Mouse (Mus musculus) liver, embryonic 13.5 days (tissue): ENCODE measurements around the gene Acacb. TPM values are rescaled to one million over a fixed set of nuclear protein-coding genes. Genes with fewer than 3 reads are reported as not detected.
A peak's percentile ranks its signal among the peaks of the same experiment; 100 is the strongest.

ENCODE experiments used
- ATAC-seq: fragments of 200-750 bp; cut with Nextera tagmentation; 2 replicates; pipeline ENCODE4 v1.8.0; 2017; ENCODE audit warnings: low read depth, mild to moderate bottlenecking, moderate number of reproducible peaks, moderate library complexity
- DNase-seq: peaks from one replicate; pipeline ENCODE4 v3.0.0; 2022
- H3K27ac ChIP-seq: fragments of 300-500 bp; sonication (generic); 2 replicates; pipeline ENCODE4 v1.5.1; 2015; ENCODE audit warnings: moderate library complexity, mild to moderate bottlenecking, inconsistent platforms
- H3K27me3 ChIP-seq: fragments of 300-500 bp; sonication (generic); 2 replicates; pipeline ENCODE4 v1.6.1; 2015; ENCODE audit warnings: mild to moderate bottlenecking, inconsistent platforms
- H3K36me3 ChIP-seq: fragments of 300-500 bp; sonication (generic); 2 replicates; pipeline ENCODE4 v1.6.1; 2015; ENCODE audit warnings: mild to moderate bottlenecking, inconsistent platforms
- H3K4me1 ChIP-seq: fragments of 300-500 bp; sonication (generic); replicated peaks from 2 replicates; pipeline ENCODE4 v1.6.1; 2015; ENCODE audit warnings: inconsistent platforms
- H3K4me2 ChIP-seq: fragments of 300-500 bp; sonication (generic); 2 replicates; pipeline ENCODE4 v1.6.1; 2015; ENCODE audit warnings: inconsistent platforms, mild to moderate bottlenecking, moderate library complexity
- H3K4me3 ChIP-seq: fragments of 300-500 bp; sonication (generic); replicated peaks from 2 replicates; pipeline ENCODE4 v1.5.1; 2015; ENCODE audit warnings: mild to moderate bottlenecking, inconsistent platforms
- H3K9ac ChIP-seq: fragments of 300-500 bp; sonication (generic); 2 replicates; pipeline ENCODE4 v1.6.1; 2015; ENCODE audit warnings: mild to moderate bottlenecking, inconsistent platforms
- H3K9me3 ChIP-seq: fragments of 300-500 bp; sonication (generic); replicated peaks from 2 replicates; pipeline ENCODE4 v1.6.1; 2016; ENCODE audit warnings: inconsistent platforms
- WGBS: fragments of 180-500 bp; shearing (Covaris S2); methylation state at CpG from one replicate; pipeline ENCODE4 v1.1.7; 2015; ENCODE audit not compliant: insufficient replicate concordance; 5-methylcytosine and 5-hydroxymethylcytosine counted together
- polyA plus RNA-seq: library from polyadenylated mRNA; unstranded; fragments of >200 nt; fragmentation: Nextera tagmentation; extraction: Ambion mirVana; gene quantifications from 2 replicates; pipeline ENCODE4 v1.2.1, GENCODE M21; 2015

The Acacb gene
- polyA plus RNA-seq = 0.28 and 0.56 TPM in 2 replicates

DNA sequence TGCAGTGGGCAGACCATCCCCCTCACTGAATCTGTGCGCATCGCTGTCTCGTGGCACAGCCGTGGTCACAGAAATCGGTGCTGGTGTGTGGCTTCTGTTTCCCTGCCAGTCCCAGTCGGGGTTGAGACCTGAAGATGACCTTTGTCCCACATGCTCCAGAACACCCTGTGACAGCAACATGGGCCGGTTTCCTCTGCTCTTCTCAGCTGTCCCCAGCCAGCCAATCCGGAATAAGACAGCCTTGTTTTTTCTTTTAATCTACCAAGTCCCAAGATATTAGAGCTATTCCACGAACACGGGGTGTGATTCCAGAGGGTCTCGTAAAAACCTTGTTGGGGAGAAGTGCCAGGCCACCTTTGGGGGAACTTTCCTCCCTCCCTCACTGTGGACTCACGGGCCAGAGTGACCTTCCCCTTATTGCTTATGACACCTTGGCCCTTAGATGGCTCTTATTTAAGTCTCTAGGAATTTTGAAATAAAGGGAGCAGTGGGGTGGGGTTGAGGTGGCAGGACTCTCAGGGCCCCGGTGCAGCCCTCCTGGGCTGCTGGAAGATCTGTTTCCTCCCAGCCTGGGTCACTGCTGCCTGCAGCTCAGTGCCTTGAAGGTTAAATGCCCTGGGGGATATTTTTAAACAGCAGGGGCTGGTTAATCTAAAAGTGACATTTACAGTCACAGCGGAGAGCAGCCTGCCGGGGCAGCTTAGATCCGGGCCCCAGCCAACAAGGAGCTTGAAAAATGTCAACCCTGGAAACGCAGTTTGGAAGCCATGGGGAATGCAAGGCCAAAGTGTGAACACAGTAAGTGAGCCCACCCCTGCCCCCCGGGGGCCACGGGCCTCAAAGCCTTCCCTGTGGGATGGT is at the start of gene Acacb:
Acacb (plus strand) TSS at position 508 of the 861 bp plus-strand sequence.
- 42% methylated on average over 19 of the region's 19 CpGs for WGBS
- H3K27ac ChIP-seq = no peak within 1 kb of the TSS
- DNase-seq = no peak

DNA sequence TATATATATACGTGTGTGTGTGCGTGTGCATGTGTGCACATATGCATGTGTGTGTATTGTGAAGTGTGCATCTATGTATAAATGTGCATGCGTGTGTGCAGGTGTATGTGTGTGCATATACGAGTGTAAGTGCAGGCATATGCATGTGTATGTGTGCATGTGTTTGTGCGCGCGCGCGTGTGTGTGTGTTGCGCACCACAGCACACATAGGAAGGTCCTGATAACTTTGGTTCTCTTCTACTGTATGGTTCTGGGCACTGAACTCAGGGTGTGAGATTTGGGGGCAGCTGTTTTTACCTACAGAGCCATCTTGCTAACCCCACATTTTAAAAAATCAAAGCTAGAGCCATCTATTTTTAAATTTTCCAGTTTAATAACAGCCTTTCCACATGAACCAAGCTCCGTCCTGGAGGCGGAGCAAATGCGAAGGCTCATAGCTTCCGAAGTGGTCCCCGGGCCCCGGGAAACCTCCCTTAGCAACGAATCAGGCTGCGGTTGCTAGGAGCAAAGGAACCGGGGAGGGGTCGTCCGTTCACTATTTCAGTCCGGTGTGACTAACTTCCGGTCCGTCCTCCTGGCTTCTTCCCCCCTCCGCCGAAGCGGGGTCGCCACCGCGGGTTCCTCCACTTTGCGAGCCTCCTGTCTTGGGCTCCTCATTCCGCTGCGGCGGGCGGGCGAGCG is 46.5 kb upstream of the Acacb start:
- H3K27ac ChIP-seq = peak overlapping the region; percentile 40

More for the DNA sequence above, at the start of gene Acacb:
- H3K9ac ChIP-seq = no peak within 1 kb of the TSS
- H3K4me2 ChIP-seq = no peak within 1 kb of the TSS
- H3K27me3 ChIP-seq = no peaks in the 10 kb centered on the region
- ATAC-seq = no peak
- H3K9me3 ChIP-seq = no peaks in the 10 kb centered on the region
- peaks cover 6% of the 10 kb centered on the region; the same call in 1 of the 2 replicates for H3K4me1 ChIP-seq
- H3K4me3 ChIP-seq = no peak within 1 kb of the TSS
- H3K36me3 ChIP-seq = no peaks in the 10 kb centered on the region

DNA sequence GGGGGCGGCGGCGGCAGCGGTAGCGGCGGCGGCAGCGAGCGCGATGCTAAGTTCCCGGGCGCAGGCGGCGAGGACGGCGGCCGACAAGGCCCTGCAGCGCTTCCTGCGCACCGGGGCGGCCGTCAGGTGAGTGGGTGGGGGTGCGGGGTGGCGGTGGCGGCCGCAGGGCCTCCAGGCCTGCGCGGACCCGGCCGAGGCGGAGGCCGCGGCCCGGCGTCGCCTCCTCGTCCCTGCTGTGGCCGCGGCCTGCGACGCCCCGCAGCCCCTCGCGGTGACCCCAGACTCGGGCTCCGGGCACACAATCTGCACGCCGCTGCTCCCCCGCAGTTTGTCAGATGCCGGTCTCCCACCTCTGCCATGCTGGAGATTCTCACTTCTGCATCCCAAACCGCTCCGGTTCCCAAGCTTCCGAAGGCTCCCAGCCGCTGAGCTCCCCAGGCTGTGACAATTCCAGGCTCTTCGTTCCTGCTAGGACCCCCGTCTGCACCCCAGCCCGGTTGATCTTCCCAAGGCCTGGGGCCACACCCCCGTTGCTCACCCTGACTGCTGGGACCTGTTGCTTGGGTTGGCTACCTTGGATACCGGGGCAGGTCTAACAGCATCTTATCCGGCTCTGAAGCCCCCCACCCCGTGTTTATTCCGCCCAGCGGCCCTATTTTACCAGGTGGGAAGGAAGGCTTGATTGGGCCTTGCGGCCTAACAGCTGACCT is 45.8 kb upstream of the Acacb start:
- Histone ChIP-seq H3K36me3 (peaks cover 14% of the 10 kb centered on the region), H3K4me2 (peak overlapping the region; percentile 80), H3K4me1 (peaks cover 21% of the 10 kb centered on the region), H3K27ac (peak overlapping the region; percentile 40), H3K27me3 (0 out of 2 replicates have a peak, but pooled peaks cover 9% of the 10 kb centered on the region), H3K9ac (peak overlapping the region; percentile 87), H3K9me3 (no peaks in the 10 kb centered on the region), H3K4me3 (peak overlapping the region; percentile 71)
- no peak for DNase-seq
- peak; percentile 59 for ATAC-seq
- 2% methylated on average over 64 of the region's 64 CpGs for WGBS

More for the DNA sequence above, 46.5 kb upstream of the Acacb start:
- Histone ChIP-seq H3K36me3 (peaks cover 12% of the 10 kb centered on the region; the same call in 1 of the 2 replicates), H3K9me3 (no peaks in the 10 kb centered on the region), H3K4me2 (peak overlapping the region; percentile 80), H3K9ac (peak overlapping the region; percentile 87), H3K4me3 (peak overlapping the region; percentile 71), H3K27me3 (0 out of 2 replicates have a peak, but pooled peaks cover 9% of the 10 kb centered on the region), H3K4me1 (peaks cover 21% of the 10 kb centered on the region)
- 10% methylated on average over 35 of the region's 37 CpGs for WGBS
- peak; percentile 61 for DNase-seq
- ATAC-seq = peak; percentile 80

DNA sequence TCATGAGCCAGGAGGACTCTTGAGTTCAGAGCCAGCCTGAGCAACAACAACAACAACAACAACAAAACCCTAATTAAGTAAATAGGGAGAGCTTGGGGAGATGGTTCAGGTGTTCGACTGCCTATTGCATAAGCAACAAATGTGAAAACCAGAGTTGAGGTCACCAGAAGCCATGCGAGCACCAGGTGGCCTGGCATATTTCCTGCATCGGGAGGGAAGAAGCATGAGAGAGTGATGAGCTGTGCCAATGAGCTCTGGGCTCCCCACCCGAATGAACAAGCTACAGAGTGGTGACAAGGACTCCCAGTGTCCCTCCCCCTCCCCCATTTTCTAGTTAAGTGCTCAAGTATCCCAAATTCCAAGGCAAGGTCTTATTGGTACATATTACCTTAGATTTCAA is 44.5 kb upstream of the Acacb start:
- no peak overlapping the region for H3K27ac ChIP-seq
- DNase-seq (no peak), ATAC-seq (no peak)
- no peak overlapping the region for H3K9ac ChIP-seq
- H3K4me3 ChIP-seq = no peak overlapping the region
- peaks cover 28% of the 10 kb centered on the region for H3K36me3 ChIP-seq
- peaks cover 21% of the 10 kb centered on the region for H3K4me1 ChIP-seq
- no peak overlapping the region for H3K4me2 ChIP-seq
- no peaks in the 10 kb centered on the region for H3K9me3 ChIP-seq
- 0 out of 2 replicates have a peak, but pooled peaks cover 9% of the 10 kb centered on the region for H3K27me3 ChIP-seq
- 77% methylated on average over 4 of the region's 4 CpGs for WGBS

DNA sequence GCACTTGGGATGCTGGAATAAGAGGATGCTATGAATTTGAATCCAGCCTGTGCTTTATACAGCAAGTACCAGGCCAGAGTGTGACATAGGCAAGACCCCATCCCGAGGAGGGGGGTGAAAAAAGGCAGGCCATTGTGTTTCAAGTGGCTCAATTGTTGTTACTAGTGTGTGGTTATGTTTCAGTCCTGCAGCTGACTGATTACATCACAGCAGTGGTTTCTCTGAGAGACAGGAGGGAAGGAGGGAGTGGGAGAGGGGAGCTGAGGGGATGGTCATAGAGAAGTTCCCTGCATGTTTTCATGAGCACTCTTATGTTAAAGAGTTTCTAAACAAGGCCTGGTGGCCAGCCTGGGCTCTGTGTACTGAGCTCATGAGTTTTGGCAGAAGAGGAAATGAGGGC is 43.5 kb upstream of the Acacb start:
- 34% methylated on average over 1 of the region's 1 CpGs for WGBS
- peaks cover 21% of the 10 kb centered on the region for H3K4me1 ChIP-seq
- no peak overlapping the region for H3K27ac ChIP-seq
- 0 out of 2 replicates have a peak, but pooled peaks cover 7% of the 10 kb centered on the region for H3K27me3 ChIP-seq
- no peak overlapping the region for H3K4me2 ChIP-seq
- H3K36me3 ChIP-seq = peaks cover 31% of the 10 kb centered on the region
- ATAC-seq (no peak), DNase-seq (no peak)
- H3K4me3 ChIP-seq = no peak overlapping the region
- no peak overlapping the region for H3K9ac ChIP-seq
- H3K9me3 ChIP-seq = no peaks in the 10 kb centered on the region

GRCm38 (mm10) chr5:114106391-114106935 is 39.9 kb upstream of the Acacb start:
- H3K27ac ChIP-seq = no peak overlapping the region
- H3K9ac ChIP-seq = no peak overlapping the region
- H3K4me2 ChIP-seq = no peak overlapping the region
- no peak overlapping the region for H3K4me3 ChIP-seq
- no peaks in the 10 kb centered on the region for H3K27me3 ChIP-seq
- ATAC-seq (no peak), DNase-seq (no peak)
- 80% methylated on average over 16 of the region's 16 CpGs for WGBS
- H3K36me3 ChIP-seq = peaks cover 67% of the 10 kb centered on the region
- 0 out of 2 replicates have a peak, but pooled peaks cover 2% of the 10 kb centered on the region for H3K4me1 ChIP-seq
- H3K9me3 ChIP-seq = no peaks in the 10 kb centered on the region

- no peaks in the 10 kb centered on the region for H3K27me3 ChIP-seq
- DNase-seq = no peak
- no peaks in the 10 kb centered on the region for H3K4me1 ChIP-seq
- no peak overlapping the region for H3K4me2 ChIP-seq
- H3K4me3 ChIP-seq = no peak overlapping the region
- no peak overlapping the region for H3K9ac ChIP-seq
- 78% methylated on average over 6 of the region's 6 CpGs for WGBS
- H3K27ac ChIP-seq = no peak overlapping the region
- H3K36me3 ChIP-seq = peaks cover 71% of the 10 kb centered on the region
- no peaks in the 10 kb centered on the region for H3K9me3 ChIP-seq
- no peak for ATAC-seq
Observed at GRCm38 (mm10) chr5:114113334-114113733, 33.0 kb upstream of the Acacb start.

- H3K4me2 ChIP-seq = no peak overlapping the region
- ATAC-seq = no peak
- H3K36me3 ChIP-seq = peaks cover 68% of the 10 kb centered on the region
- H3K27ac ChIP-seq = no peak overlapping the region
- no peaks in the 10 kb centered on the region for H3K4me1 ChIP-seq
- WGBS = 71% methylated on average over 5 of the region's 5 CpGs
- no peak overlapping the region for H3K4me3 ChIP-seq
- no peak for DNase-seq
- no peaks in the 10 kb centered on the region for H3K27me3 ChIP-seq
- no peak overlapping the region for H3K9ac ChIP-seq
- H3K9me3 ChIP-seq = no peaks in the 10 kb centered on the region
Observed at GRCm38 (mm10) chr5:114115030-114115429, 31.3 kb upstream of the Acacb start.

- 51% methylated on average over 7 of the region's 7 CpGs for WGBS
- ATAC-seq = no peak
- Histone ChIP-seq H3K27me3 (no peaks in the 10 kb centered on the region), H3K27ac (no peak overlapping the region), H3K4me2 (no peak overlapping the region), H3K36me3 (peaks cover 67% of the 10 kb centered on the region), H3K4me3 (no peak overlapping the region), H3K4me1 (no peaks in the 10 kb centered on the region), H3K9me3 (no peaks in the 10 kb centered on the region), H3K9ac (no peak overlapping the region)
- DNase-seq = no peak
Observed at GRCm38 (mm10) chr5:114116586-114116985, 29.7 kb upstream of the Acacb start.

GRCm38 (mm10) chr5:114119806-114120205 is 26.5 kb upstream of the Acacb start:
- Histone ChIP-seq H3K36me3 (peaks cover 70% of the 10 kb centered on the region), H3K4me2 (no peak overlapping the region), H3K9me3 (no peaks in the 10 kb centered on the region), H3K27me3 (no peaks in the 10 kb centered on the region), H3K27ac (no peak overlapping the region), H3K4me3 (no peak overlapping the region), H3K4me1 (no peaks in the 10 kb centered on the region), H3K9ac (no peak overlapping the region)
- ATAC-seq (no peak), DNase-seq (no peak)
- WGBS = 76% methylated on average over 4 of the region's 4 CpGs
